Mouse (Mus musculus) bone marrow, adult 2 months (tissue): ENCODE data around the gene Col28a1.

Experiments
- CTCF ChIP-seq: fragments of 200-500 bp; IDR thresholded peaks from 2 replicates; pipeline ENCODE4 v1.5.1; 2011; ENCODE audit warnings: low read length, control low read depth; ENCODE audit not compliant: control insufficient read depth, insufficient read depth
- POLR2A ChIP-seq: fragments of 200-500 bp; IDR thresholded peaks from 2 replicates; pipeline ENCODE4 v1.6.1; 2011; ENCODE audit warnings: low read depth, mild to moderate bottlenecking, control low read depth, low read length, borderline replicate concordance; ENCODE audit not compliant: control insufficient read depth

DNA sequence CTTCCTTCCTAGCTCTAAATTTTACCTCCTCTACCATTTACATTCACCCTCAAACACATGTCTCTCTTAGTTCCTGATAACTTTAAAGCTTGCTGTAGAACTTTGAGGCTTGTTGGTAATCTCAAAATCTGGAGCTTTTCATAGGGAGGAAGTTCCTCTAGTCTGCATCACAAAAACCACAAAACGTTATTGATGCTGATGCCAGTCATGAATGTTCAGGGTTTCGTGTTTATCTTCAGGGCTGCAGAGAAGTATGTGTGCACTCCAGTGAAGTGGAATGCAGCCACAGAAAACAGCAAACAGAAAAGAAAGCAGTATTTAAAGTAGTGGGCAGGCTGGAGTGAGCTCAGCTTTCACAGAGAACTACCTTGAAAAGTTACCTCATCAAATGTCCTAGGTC, 124.0 kb downstream of the Col28a1 start:
- TF ChIP-seq POLR2A, result no peak
- TF ChIP-seq CTCF, result no peak
